Mouse (Mus musculus) midbrain, embryonic 11.5 days (tissue): ENCODE measurements at regions not wholly inside any gene's neighbourhood (a gene's known extent, or its start where the extent isn't known, plus 50 kb on each side); places are given as distances from the start of the nearest gene placed in this dataset.

ENCODE experiments used
- ATAC-seq: fragments of 200-750 bp; cut with Nextera tagmentation; 2 replicates; pipeline ENCODE4 v1.8.0; 2017; ENCODE audit warnings: moderate TSS enrichment, moderate library complexity; ENCODE audit not compliant: low FRiP score
- DNase-seq: peaks from one replicate; pipeline ENCODE4 v3.0.0; 2015; ENCODE audit warnings: low spot score; ENCODE audit errors: missing footprints
- H3K27ac ChIP-seq: fragments of 300-500 bp; sonication (generic); 2 replicates; pipeline ENCODE4 v1.5.1; 2014; ENCODE audit warnings: low read depth, low read length
- H3K27me3 ChIP-seq: fragments of 300-500 bp; sonication (generic); 2 replicates; pipeline ENCODE4 v1.6.1; 2014; ENCODE audit warnings: mild to moderate bottlenecking, low read length, moderate library complexity, mixed read lengths; ENCODE audit not compliant: control insufficient read depth, insufficient read depth
- H3K36me3 ChIP-seq: fragments of 300-500 bp; sonication (generic); 2 replicates; pipeline ENCODE4 v1.6.1; 2014; ENCODE audit warnings: mild to moderate bottlenecking, low read length, moderate library complexity, mixed read lengths; ENCODE audit not compliant: control insufficient read depth, insufficient read depth
- H3K4me1 ChIP-seq: fragments of 300-500 bp; sonication (generic); 2 replicates; pipeline ENCODE4 v1.6.1; 2014; ENCODE audit warnings: low read length; ENCODE audit not compliant: control insufficient read depth, insufficient read depth
- H3K4me2 ChIP-seq: fragments of 300-500 bp; sonication (generic); 2 replicates; pipeline ENCODE4 v1.6.1; 2014; ENCODE audit warnings: mild to moderate bottlenecking, moderate library complexity
- H3K4me3 ChIP-seq: fragments of 300-500 bp; sonication (generic); 2 replicates; pipeline ENCODE4 v1.5.1; 2014; ENCODE audit warnings: low read depth, low read length
- H3K9ac ChIP-seq: fragments of 300-500 bp; sonication (generic); 2 replicates; pipeline ENCODE4 v1.6.1; 2014; ENCODE audit warnings: low read length
- H3K9me3 ChIP-seq: fragments of 300-500 bp; sonication (generic); 2 replicates; pipeline ENCODE4 v1.6.1; 2016; ENCODE audit warnings: low read length; ENCODE audit not compliant: control insufficient read depth
- WGBS: fragments of 180-500 bp; shearing (Covaris S2); extraction: QIAGEN DNeasy Blood & Tissue Kit; methylation state at CpG from one replicate; pipeline ENCODE4 v1.1.7; 2014; 5-methylcytosine and 5-hydroxymethylcytosine counted together

DNA sequence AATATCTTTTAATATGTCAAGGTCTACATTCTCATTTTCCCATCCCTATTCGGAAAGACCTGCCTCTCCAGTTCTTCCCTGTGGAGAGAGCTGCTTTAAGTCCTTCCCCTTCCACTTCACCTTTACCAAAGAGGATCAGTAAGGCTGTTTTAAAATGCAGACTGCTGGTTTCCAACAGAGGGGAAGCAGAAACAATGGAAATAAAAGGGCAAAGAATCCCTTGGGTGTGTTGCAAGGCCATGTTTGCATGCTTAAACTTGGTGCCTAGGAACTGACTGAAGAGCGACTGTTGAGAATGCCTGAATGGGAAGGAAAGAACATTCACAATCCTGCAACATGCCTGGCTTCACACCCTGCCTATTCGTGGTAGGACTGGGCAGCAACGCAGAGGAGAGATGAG lies 2759.1 kb upstream of the 5930422O12Rik start:
- ATAC-seq (no peak), DNase-seq (peak; percentile 61)
- Histone ChIP-seq H3K9ac (no peak overlapping the region), H3K4me2 (no peak overlapping the region), H3K27ac (no peak overlapping the region), H3K36me3 (no peaks in the 10 kb centered on the region), H3K27me3 (no peaks in the 10 kb centered on the region), H3K4me3 (no peak overlapping the region), H3K4me1 (no peaks in the 10 kb centered on the region), H3K9me3 (no peaks in the 10 kb centered on the region)
- WGBS: 33% methylated on average over 4 of the region's 4 CpGs

DNA sequence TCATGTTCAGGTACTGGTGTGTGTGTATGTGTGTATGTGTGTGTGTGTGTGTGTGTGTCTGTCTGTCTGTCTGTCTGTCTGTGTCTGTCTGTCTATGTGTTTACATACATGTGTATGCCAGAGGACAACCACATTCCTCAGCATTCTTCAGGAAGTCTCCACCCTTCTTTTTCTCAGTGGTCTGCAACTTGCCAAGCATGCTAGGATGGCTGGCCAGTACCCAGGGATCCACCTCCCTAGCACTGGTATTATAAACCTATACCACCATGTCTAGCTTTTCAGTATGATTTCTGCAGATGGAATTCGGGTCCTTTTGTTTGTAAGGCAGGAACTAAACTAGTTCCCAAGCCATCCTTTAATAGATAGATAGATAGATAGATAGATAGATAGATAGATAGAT lies 2751.1 kb upstream of the 5930422O12Rik start:
- Histone ChIP-seq H3K9me3 (no peaks in the 10 kb centered on the region), H3K4me1 (no peaks in the 10 kb centered on the region), H3K9ac (no peak overlapping the region), H3K4me3 (no peak overlapping the region), H3K36me3 (no peaks in the 10 kb centered on the region), H3K27me3 (no peaks in the 10 kb centered on the region), H3K27ac (no peak overlapping the region), H3K4me2 (no peak overlapping the region)
- no peak for ATAC-seq
- WGBS: 72% methylated on average over 1 of the region's 1 CpGs
- no peak for DNase-seq

DNA sequence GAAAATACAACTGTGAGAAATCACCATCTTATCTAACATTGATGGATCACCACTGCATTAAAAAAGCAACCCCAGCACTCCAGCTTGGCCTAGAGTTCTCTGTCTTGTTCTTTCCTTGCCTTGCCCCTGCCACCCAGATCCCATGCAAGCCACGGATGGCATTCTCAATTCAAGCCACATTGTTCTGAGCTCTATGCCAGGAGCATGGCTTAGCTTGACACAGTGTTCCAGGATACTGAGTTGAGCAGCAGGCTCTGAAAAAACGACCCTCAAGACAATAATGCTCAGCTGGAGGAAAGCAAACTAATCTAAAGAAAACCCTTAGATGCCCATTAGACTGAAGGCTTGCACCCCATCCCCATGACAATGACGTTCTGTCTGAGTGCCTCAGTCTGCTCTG lies 2746.3 kb upstream of the 5930422O12Rik start:
- ATAC-seq (no peak), DNase-seq (no peak)
- Histone ChIP-seq H3K36me3 (no peaks in the 10 kb centered on the region), H3K4me2 (no peak overlapping the region), H3K9me3 (no peaks in the 10 kb centered on the region), H3K27ac (no peak overlapping the region), H3K4me3 (no peak overlapping the region), H3K9ac (no peak overlapping the region), H3K27me3 (no peaks in the 10 kb centered on the region), H3K4me1 (no peaks in the 10 kb centered on the region)
- WGBS: 49% methylated on average over 3 of the region's 3 CpGs

DNA sequence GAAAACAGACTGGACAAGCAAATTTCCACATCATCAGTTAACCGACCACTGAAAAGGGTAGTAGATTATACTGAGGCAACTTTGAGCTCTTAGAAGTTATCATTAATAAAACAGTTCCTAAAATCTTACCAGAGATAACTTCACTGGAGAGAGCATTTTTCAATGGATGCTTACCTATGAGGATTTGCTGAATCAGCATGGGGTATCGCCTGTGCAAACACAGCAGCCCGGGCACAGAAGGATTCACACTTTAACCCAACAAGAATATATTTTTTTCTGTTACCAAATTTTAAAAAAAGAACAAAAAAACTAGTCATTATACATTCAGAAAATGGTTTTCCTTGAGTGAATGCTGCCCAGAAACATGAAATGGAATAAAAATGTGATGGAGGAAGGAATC lies 2742.0 kb upstream of the 5930422O12Rik start:
- H3K9ac ChIP-seq: no peak overlapping the region
- WGBS: 88% methylated on average over 3 of the region's 3 CpGs
- no peak overlapping the region for H3K4me3 ChIP-seq
- H3K4me1 ChIP-seq: no peaks in the 10 kb centered on the region
- no peak overlapping the region for H3K4me2 ChIP-seq
- no peak overlapping the region for H3K27ac ChIP-seq
- no peaks in the 10 kb centered on the region for H3K36me3 ChIP-seq
- DNase-seq (no peak), ATAC-seq (no peak)
- no peaks in the 10 kb centered on the region for H3K9me3 ChIP-seq
- H3K27me3 ChIP-seq: no peaks in the 10 kb centered on the region

DNA sequence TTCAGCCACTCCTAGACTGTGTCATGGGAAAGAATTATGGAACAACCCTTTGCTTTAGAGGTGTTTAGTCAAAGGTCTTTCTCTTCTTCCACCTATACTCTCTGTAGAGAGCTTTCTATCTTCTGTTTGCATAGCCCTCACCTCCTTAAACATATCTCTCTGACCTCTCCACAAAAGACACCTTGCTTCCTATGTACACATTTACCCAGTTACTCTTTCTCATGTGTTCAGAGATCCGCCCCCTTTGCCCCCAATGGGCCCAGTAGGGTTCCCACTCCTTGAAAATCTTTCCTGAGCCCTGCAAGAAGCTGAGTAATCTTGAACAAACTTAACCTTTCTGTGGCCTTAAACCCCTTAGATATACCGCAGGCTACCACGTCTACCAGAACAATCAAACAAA lies 2734.4 kb upstream of the 5930422O12Rik start:
- Histone ChIP-seq H3K27ac (no peak overlapping the region), H3K4me1 (no peaks in the 10 kb centered on the region), H3K4me3 (no peak overlapping the region), H3K9me3 (no peaks in the 10 kb centered on the region), H3K36me3 (no peaks in the 10 kb centered on the region), H3K27me3 (no peaks in the 10 kb centered on the region), H3K9ac (no peak overlapping the region), H3K4me2 (no peak overlapping the region)
- ATAC-seq (no peak), DNase-seq (no peak)
- WGBS: 71% methylated on average over 3 of the region's 3 CpGs

DNA sequence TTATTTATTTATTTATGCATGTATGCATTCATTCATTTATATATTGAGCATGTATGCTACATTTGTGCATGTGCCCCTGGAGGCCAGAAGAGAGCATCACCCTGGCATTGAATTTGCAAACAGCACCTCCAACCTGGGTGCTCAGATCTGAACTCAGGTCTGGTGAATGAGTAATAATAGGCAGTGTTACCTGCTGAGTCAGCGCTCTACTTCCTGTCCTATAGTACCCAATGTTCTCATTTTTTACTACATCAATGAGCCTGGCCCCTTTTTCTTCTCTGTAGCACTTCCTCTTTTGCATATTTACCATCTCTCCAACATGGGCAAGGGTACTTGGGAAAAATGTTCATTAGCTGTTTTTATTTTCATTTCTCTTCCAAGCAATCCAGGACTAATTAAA lies 2711.9 kb upstream of the 5930422O12Rik start:
- WGBS: 76% methylated on average over 1 of the region's 1 CpGs
- H3K9ac ChIP-seq: no peak overlapping the region
- H3K9me3 ChIP-seq: no peaks in the 10 kb centered on the region
- H3K27me3 ChIP-seq: no peaks in the 10 kb centered on the region
- DNase-seq: no peak
- no peak overlapping the region for H3K4me2 ChIP-seq
- ATAC-seq: no peak
- no peak overlapping the region for H3K4me3 ChIP-seq
- H3K36me3 ChIP-seq: no peaks in the 10 kb centered on the region
- H3K4me1 ChIP-seq: no peaks in the 10 kb centered on the region
- H3K27ac ChIP-seq: no peak overlapping the region

DNA sequence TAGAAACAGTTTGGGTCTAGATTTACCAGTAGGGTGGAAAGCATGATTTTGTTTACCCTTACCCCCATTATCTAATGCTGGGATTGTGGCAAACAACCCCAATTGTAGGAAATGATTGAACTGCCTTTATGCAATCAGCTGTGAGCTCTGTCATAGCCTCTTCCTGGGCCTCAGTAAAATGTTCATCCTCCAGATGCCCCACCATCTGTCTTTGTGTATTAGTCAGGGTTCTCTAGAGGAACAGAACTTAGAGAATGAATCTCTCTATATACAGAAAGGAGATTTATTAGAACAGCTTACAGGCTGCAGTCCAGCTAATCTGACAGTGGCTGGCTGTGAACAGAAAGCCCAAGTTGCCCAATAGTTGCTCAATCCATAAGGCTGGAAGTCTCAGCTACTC lies 2698.1 kb upstream of the 5930422O12Rik start:
- ATAC-seq: no peak
- Histone ChIP-seq H3K36me3 (no peaks in the 10 kb centered on the region), H3K27ac (no peak overlapping the region), H3K4me3 (no peak overlapping the region), H3K27me3 (no peaks in the 10 kb centered on the region), H3K9ac (no peak overlapping the region), H3K4me2 (no peak overlapping the region), H3K4me1 (no peaks in the 10 kb centered on the region), H3K9me3 (no peaks in the 10 kb centered on the region)
- DNase-seq: no peak

DNA sequence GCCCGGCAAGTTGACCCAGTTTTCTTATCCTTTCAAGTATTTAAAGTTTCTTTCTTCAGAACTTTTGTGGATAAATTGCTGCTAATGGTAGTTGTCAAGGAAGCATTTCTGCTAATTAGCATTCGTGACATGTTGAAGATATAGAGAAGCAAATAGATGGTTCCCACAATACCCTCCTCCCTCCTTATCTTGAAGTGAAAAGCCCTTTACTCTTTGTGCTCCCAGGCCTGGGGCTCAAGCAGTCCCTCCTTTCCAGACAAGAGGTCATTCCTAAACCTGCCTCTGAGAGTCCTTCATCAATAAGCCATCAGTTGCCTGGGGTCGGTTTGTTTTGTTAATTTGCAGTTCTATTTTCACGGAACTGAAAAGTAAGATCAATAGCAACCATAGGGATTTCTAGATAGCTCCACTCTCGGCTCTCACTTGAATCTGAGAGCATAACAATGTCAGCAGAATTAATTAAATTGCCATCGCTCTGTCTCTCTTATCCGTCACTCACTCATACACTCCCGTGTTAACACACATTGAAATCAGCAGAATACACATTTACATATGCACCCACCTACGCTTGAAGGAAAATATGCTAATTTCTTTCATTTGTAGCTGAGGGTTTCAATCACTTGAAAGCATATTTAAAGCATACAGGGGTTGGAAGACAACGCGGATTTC lies 2695.8 kb upstream of the 5930422O12Rik start:
- no peak overlapping the region for H3K9ac ChIP-seq
- WGBS: 62% methylated on average over 11 of the region's 11 CpGs
- ATAC-seq: peak; percentile 53
- H3K4me1 ChIP-seq: no peaks in the 10 kb centered on the region
- DNase-seq: no peak
- no peaks in the 10 kb centered on the region for H3K9me3 ChIP-seq
- H3K36me3 ChIP-seq: no peaks in the 10 kb centered on the region
- H3K27ac ChIP-seq: no peak overlapping the region
- no peak overlapping the region for H3K4me2 ChIP-seq
- no peaks in the 10 kb centered on the region for H3K27me3 ChIP-seq
- no peak overlapping the region for H3K4me3 ChIP-seq

DNA sequence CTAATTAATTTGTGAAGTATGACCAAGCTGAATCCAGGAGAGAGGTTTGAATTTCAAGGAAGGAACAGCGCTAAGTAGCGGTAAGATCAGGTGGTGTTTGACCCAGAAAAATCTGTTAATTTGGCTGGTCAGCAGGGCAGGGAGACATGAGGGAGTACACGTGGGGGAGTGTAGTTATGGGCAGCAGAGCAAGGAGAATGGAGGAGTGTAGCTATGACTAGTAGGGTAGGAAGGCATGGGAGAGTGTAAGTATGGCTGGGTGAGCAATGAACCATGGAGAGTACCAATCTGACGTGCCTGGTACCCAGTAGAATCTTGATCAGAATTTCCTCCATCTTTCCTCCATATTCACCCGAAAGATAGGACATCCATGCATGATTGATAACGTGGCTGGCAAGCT lies 2695.1 kb upstream of the 5930422O12Rik start:
- Histone ChIP-seq H3K9me3 (no peaks in the 10 kb centered on the region), H3K36me3 (no peaks in the 10 kb centered on the region), H3K4me3 (no peak overlapping the region), H3K9ac (no peak overlapping the region), H3K4me1 (no peaks in the 10 kb centered on the region), H3K27ac (no peak overlapping the region), H3K4me2 (no peak overlapping the region), H3K27me3 (no peaks in the 10 kb centered on the region)
- 0 out of 2 replicates have a peak, but pooled peaks have one; percentile 55 for ATAC-seq
- no peak for DNase-seq
- 85% methylated on average over 6 of the region's 6 CpGs for WGBS
